Mouse (Mus musculus) kidney, postnatal 0 days (tissue): ENCODE measurements around the gene Gm20431. TPM values are rescaled to one million over a fixed set of nuclear protein-coding genes. Genes with fewer than 3 reads are reported as not detected.
A peak's percentile ranks its signal among the peaks of the same experiment; 100 is the strongest.

ENCODE experiments used
- ATAC-seq: fragments of 200-750 bp; cut with Nextera tagmentation; replicated peaks from 2 replicates; pipeline ENCODE4 v1.8.0; 2017; ENCODE audit warnings: low read depth, moderate number of reproducible peaks, moderate TSS enrichment, moderate library complexity; ENCODE audit not compliant: low FRiP score
- DNase-seq: peaks from one replicate; pipeline ENCODE4 v3.0.0-alpha.2; 2016; ENCODE audit warnings: low spot score
- H3K27ac ChIP-seq: fragments of 300-500 bp; sonication (generic); 2 replicates; pipeline ENCODE4 v1.5.1; 2014; ENCODE audit warnings: mild to moderate bottlenecking
- H3K27me3 ChIP-seq: fragments of 300-500 bp; sonication (generic); 2 replicates; pipeline ENCODE4 v1.6.1; 2014; ENCODE audit warnings: low read length, mixed read lengths; ENCODE audit not compliant: insufficient read depth
- H3K36me3 ChIP-seq: fragments of 300-500 bp; sonication (generic); 2 replicates; pipeline ENCODE4 v1.6.1; 2014; ENCODE audit warnings: low read length, mixed read lengths; ENCODE audit not compliant: insufficient read depth
- H3K4me1 ChIP-seq: fragments of 300-500 bp; sonication (generic); replicated peaks from 2 replicates; pipeline ENCODE4 v1.6.1; 2014; ENCODE audit warnings: antibody characterized with exemption, low read length, mixed read lengths; ENCODE audit not compliant: insufficient read depth
- H3K4me2 ChIP-seq: fragments of 300-500 bp; sonication (generic); 2 replicates; pipeline ENCODE4 v1.6.1; 2014; ENCODE audit warnings: mild to moderate bottlenecking, low read length, moderate library complexity, mixed read lengths
- H3K4me3 ChIP-seq: fragments of 300-500 bp; sonication (generic); replicated peaks from 2 replicates; pipeline ENCODE4 v1.5.1; 2014; ENCODE audit warnings: low read depth, low read length
- H3K9ac ChIP-seq: fragments of 300-500 bp; sonication (generic); 2 replicates; pipeline ENCODE4 v1.6.1; 2014; ENCODE audit warnings: low read depth, low read length
- H3K9me3 ChIP-seq: fragments of 300-500 bp; sonication (generic); replicated peaks from 2 replicates; pipeline ENCODE4 v1.6.1; 2016; ENCODE audit warnings: low read length, inconsistent platforms, mixed read lengths
- CTCF ChIP-seq: IDR thresholded peaks from 2 replicates; pipeline ENCODE4 v1.5.1; 2016; ENCODE audit warnings: antibody characterized with exemption, low read depth, mild to moderate bottlenecking, moderate library complexity
- whole genome bisulfite sequencing: fragments of 180-500 bp; shearing (Covaris S2); extraction: QIAGEN DNeasy Blood & Tissue Kit; methylation state at CpG from one replicate; pipeline ENCODE4 v1.1.7; 2014; 5-methylcytosine and 5-hydroxymethylcytosine counted together
- polyA plus RNA-seq: library from polyadenylated mRNA; unstranded; fragments of >200 nt; fragmentation: Nextera tagmentation; extraction: Ambion mirVana; gene quantifications from 2 replicates; pipeline ENCODE4 v1.2.1, GENCODE M21; 2015

Gm20431 gene
- polyA plus RNA-seq, 1 experiment from 2014 or later = 11.2 TPM

GRCm38 (mm10) chr2:167568112-167568511, 93.2 kb downstream of the Gm20431 start:
- no peak overlapping the region for H3K4me2 ChIP-seq
- no peaks in the 10 kb centered on the region for H3K27me3 ChIP-seq
- 58% methylated on average over 9 of the region's 9 CpGs for WGBS
- ATAC-seq = no peak
- DNase-seq = no peak
- H3K27ac ChIP-seq = no peak overlapping the region
- TF ChIP-seq CTCF = no peak
- H3K4me3 ChIP-seq = no peak overlapping the region
- no peaks in the 10 kb centered on the region for H3K36me3 ChIP-seq
- H3K4me1 ChIP-seq = peaks cover 8% of the 10 kb centered on the region
- no peak overlapping the region for H3K9ac ChIP-seq
- H3K9me3 ChIP-seq = no peaks in the 10 kb centered on the region

GRCm38 (mm10) chr2:167565682-167566081, 95.6 kb downstream of the Gm20431 start:
- 11% methylated on average over 19 of the region's 19 CpGs for WGBS
- no peak for TF ChIP-seq CTCF
- Histone ChIP-seq H3K4me1 (peaks cover 12% of the 10 kb centered on the region), H3K27ac (peak overlapping the region; percentile 87), H3K4me2 (peak overlapping the region; percentile 38), H3K9ac (peak overlapping the region; percentile 52), H3K27me3 (no peaks in the 10 kb centered on the region), H3K9me3 (no peaks in the 10 kb centered on the region), H3K4me3 (no peak overlapping the region), H3K36me3 (no peaks in the 10 kb centered on the region)
- DNase-seq = peak; percentile 89
- ATAC-seq = no peak; the same call in 1 of the 2 replicates

- no peaks in the 10 kb centered on the region for H3K36me3 ChIP-seq
- H3K9me3 ChIP-seq = no peaks in the 10 kb centered on the region
- H3K27ac ChIP-seq = peak overlapping the region; percentile 87
- DNase-seq (no peak), ATAC-seq (peak; percentile 23; the same call in 1 of the 2 replicates)
- no peak overlapping the region for H3K4me3 ChIP-seq
- 41% methylated on average over 3 of the region's 3 CpGs for WGBS
- TF ChIP-seq CTCF = no peak
- H3K9ac ChIP-seq = 0 out of 2 replicates have a peak overlapping the region, but pooled peaks have one; percentile 52
- no peaks in the 10 kb centered on the region for H3K27me3 ChIP-seq
- H3K4me2 ChIP-seq = peak overlapping the region; percentile 38
- peaks cover 12% of the 10 kb centered on the region for H3K4me1 ChIP-seq
These were observed 96.0 kb downstream of the Gm20431 start for GRCm38 (mm10) chr2:167565312-167565656.

GRCm38 (mm10) chr2:167564551-167565311, 96.6 kb downstream of the Gm20431 start:
- DNase-seq (no peak), ATAC-seq (0 out of 2 replicates have a peak, but pooled peaks have one; percentile 33)
- Histone ChIP-seq H3K9me3 (no peaks in the 10 kb centered on the region), H3K9ac (no peak overlapping the region), H3K36me3 (no peaks in the 10 kb centered on the region), H3K4me2 (no peak overlapping the region), H3K27ac (peak overlapping the region; percentile 38; the same call in 1 of the 2 replicates), H3K4me3 (no peak overlapping the region), H3K27me3 (no peaks in the 10 kb centered on the region), H3K4me1 (peaks cover 15% of the 10 kb centered on the region)
- TF ChIP-seq CTCF = no peak
- WGBS = 67% methylated on average over 13 of the region's 13 CpGs

- H3K27me3 ChIP-seq = no peaks in the 10 kb centered on the region
- H3K4me3 ChIP-seq = no peak overlapping the region
- 30% methylated on average over 12 of the region's 12 CpGs for WGBS
- no peak for TF ChIP-seq CTCF
- H3K27ac ChIP-seq = no peak overlapping the region
- H3K36me3 ChIP-seq = no peaks in the 10 kb centered on the region
- ATAC-seq = peak; percentile 29; the same call in 1 of the 2 replicates
- H3K4me2 ChIP-seq = no peak overlapping the region
- H3K9ac ChIP-seq = no peak overlapping the region
- DNase-seq = no peak
- peaks cover 19% of the 10 kb centered on the region for H3K4me1 ChIP-seq
- H3K9me3 ChIP-seq = no peaks in the 10 kb centered on the region
These were observed 97.6 kb downstream of the Gm20431 start for GRCm38 (mm10) chr2:167563703-167564102.

GRCm38 (mm10) chr2:167563035-167563434, 98.3 kb downstream of the Gm20431 start:
- TF ChIP-seq CTCF = no peak
- Histone ChIP-seq H3K9ac (no peak overlapping the region), H3K36me3 (no peaks in the 10 kb centered on the region), H3K4me1 (peaks cover 19% of the 10 kb centered on the region), H3K9me3 (no peaks in the 10 kb centered on the region), H3K27me3 (no peaks in the 10 kb centered on the region), H3K4me3 (no peak overlapping the region), H3K27ac (no peak overlapping the region), H3K4me2 (no peak overlapping the region)
- 77% methylated on average over 5 of the region's 5 CpGs for WGBS
- ATAC-seq = no peak
- DNase-seq = no peak
